In the genomic region with DNA sequence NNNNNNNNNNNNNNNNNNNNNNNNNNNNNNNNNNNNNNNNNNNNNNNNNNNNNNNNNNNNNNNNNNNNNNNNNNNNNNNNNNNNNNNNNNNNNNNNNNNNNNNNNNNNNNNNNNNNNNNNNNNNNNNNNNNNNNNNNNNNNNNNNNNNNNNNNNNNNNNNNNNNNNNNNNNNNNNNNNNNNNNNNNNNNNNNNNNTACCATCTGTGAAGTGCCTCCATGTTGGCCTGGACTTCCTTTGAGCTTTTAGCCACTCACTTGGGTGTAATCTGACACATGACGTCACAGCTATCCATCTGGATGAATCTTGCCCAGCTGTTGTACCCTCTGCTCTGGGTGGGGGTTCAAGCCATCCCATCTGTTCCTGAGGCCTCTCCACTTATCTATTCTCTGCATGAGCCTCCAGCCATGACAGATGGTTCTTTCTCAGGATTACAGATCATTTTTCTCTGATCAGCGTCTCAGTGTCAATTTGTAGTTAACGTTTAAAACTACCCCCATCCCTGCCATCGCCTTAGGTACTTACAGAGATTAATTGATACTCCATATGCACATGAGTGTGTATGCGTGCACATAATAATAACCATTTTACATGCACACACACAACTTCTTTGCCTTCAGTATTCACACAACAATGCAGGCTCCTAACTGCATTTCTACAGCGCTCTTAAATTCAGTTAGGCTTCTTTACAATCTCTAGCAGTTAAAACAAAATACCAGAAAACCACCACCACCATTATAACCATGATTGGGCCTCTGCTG, we compare ENCODE assay signal across 13 mouse cellular contexts.
DNase-seq lines count a peak whose midpoint lies in the region; ATAC-seq and TF ChIP-seq lines count a peak whose summit lies in the region.
"Had no signal": no experiment of that assay in that cellular context is flagged by ENCODE, and none has a peak within 500 bp of the region (broad histone marks: within the 10 kb centered on the region; RNA-seq: fewer than 3 reads in every experiment).

No protein-coding gene starts in this region.

- no peak overlapping the region for H3K9ac ChIP-seq in midbrain, embryonic 16.5 days (ENCODE audit: low read depth, low read length)
- H3K9ac ChIP-seq in hindbrain, embryonic 12.5 days: no peak overlapping the region
- no peak overlapping the region for H3K9ac ChIP-seq in midbrain, embryonic 14.5 days (replicated peaks; ENCODE audit: low read length)
- H3K9ac ChIP-seq in stomach, postnatal 0 days (ENCODE audit: low read length): no peak overlapping the region
- H3K9ac ChIP-seq: embryonic facial prominence, embryonic 15.5 days had no signal

- H3K27ac ChIP-seq in midbrain, embryonic 10.5 days (replicated peaks): peak overlapping the region; percentile 28
- no peak overlapping the region for H3K27ac ChIP-seq in midbrain, embryonic 16.5 days (ENCODE audit: low read length)
- no peak overlapping the region for H3K27ac ChIP-seq in hindbrain, embryonic 12.5 days
- H3K27ac ChIP-seq in midbrain, embryonic 14.5 days (replicated peaks; ENCODE audit: low read depth, low read length): no peak overlapping the region
- no peak overlapping the region for H3K27ac ChIP-seq in limb, embryonic 10.5 days
- H3K27ac ChIP-seq in stomach, postnatal 0 days (replicated peaks): no peak overlapping the region
- H3K27ac ChIP-seq: embryonic facial prominence, embryonic 15.5 days; heart, embryonic 10.5 days had no signal

- no peak for TF ChIP-seq EP300 in stomach, postnatal 0 days (optimal IDR thresholded peaks at IDR 0.05)

- no peak overlapping the region for H3K4me3 ChIP-seq in midbrain, embryonic 10.5 days
- no peak overlapping the region for H3K4me3 ChIP-seq in midbrain, embryonic 16.5 days (ENCODE audit: low read depth, low read length)
- H3K4me3 ChIP-seq in hindbrain, embryonic 12.5 days: no peak overlapping the region
- H3K4me3 ChIP-seq in midbrain, embryonic 14.5 days (replicated peaks; ENCODE audit: low read depth, low read length): no peak overlapping the region
- H3K4me3 ChIP-seq in limb, embryonic 10.5 days: no peak overlapping the region
- H3K4me3 ChIP-seq in stomach, postnatal 0 days (ENCODE audit: low read depth, low read length): no peak overlapping the region
- H3K4me3 ChIP-seq: embryonic facial prominence, embryonic 15.5 days; heart, embryonic 10.5 days had no signal

- no peaks in the 10 kb centered on the region for H3K9me3 ChIP-seq in midbrain, embryonic 10.5 days (replicated peaks)
- no peaks in the 10 kb centered on the region for H3K9me3 ChIP-seq in midbrain, embryonic 16.5 days (replicated peaks; ENCODE audit: control insufficient read depth, low read length, poor library complexity, severe bottlenecking)
- H3K9me3 ChIP-seq in hindbrain, embryonic 12.5 days (replicated peaks): no peaks in the 10 kb centered on the region
- H3K9me3 ChIP-seq in midbrain, embryonic 14.5 days (ENCODE audit: control insufficient read depth, low read length): no peaks in the 10 kb centered on the region
- no peaks in the 10 kb centered on the region for H3K9me3 ChIP-seq in limb, embryonic 10.5 days (replicated peaks)
- no peaks in the 10 kb centered on the region for H3K9me3 ChIP-seq in stomach, postnatal 0 days (ENCODE audit: control insufficient read depth, low read length)
- H3K9me3 ChIP-seq: embryonic facial prominence, embryonic 15.5 days; heart, embryonic 10.5 days had no signal

- H3K36me3 ChIP-seq in midbrain, embryonic 10.5 days: no peaks in the 10 kb centered on the region
- no peaks in the 10 kb centered on the region for H3K36me3 ChIP-seq in midbrain, embryonic 16.5 days (ENCODE audit: control insufficient read depth, insufficient read depth, low read length)
- no peaks in the 10 kb centered on the region for H3K36me3 ChIP-seq in hindbrain, embryonic 12.5 days
- no peaks in the 10 kb centered on the region for H3K36me3 ChIP-seq in midbrain, embryonic 14.5 days (ENCODE audit: control insufficient read depth, insufficient read depth, low read length)
- H3K36me3 ChIP-seq in limb, embryonic 10.5 days: no peaks in the 10 kb centered on the region
- no peaks in the 10 kb centered on the region for H3K36me3 ChIP-seq in stomach, postnatal 0 days (ENCODE audit: control insufficient read depth, insufficient read depth, low read length)
- H3K36me3 ChIP-seq: embryonic facial prominence, embryonic 15.5 days; heart, embryonic 10.5 days had no signal

- peaks cover 97% of the 10 kb centered on the region for H3K27me3 ChIP-seq in midbrain, embryonic 10.5 days (ENCODE audit: low read depth, poor library complexity, severe bottlenecking)
- H3K27me3 ChIP-seq in midbrain, embryonic 16.5 days (ENCODE audit: control insufficient read depth, insufficient read depth, low read depth, low read length): no peaks in the 10 kb centered on the region
- peaks cover 12% of the 10 kb centered on the region for H3K27me3 ChIP-seq in hindbrain, embryonic 12.5 days
- H3K27me3 ChIP-seq in midbrain, embryonic 14.5 days (ENCODE audit: control insufficient read depth, insufficient read depth, low read length): no peaks in the 10 kb centered on the region; the same call in 1 of the 2 replicates
- peaks cover 92% of the 10 kb centered on the region for H3K27me3 ChIP-seq in limb, embryonic 10.5 days (ENCODE audit: low read depth, poor library complexity, severe bottlenecking)
- H3K27me3 ChIP-seq in stomach, postnatal 0 days (ENCODE audit: control insufficient read depth, insufficient read depth, low read length): no peaks in the 10 kb centered on the region
- H3K27me3 ChIP-seq: embryonic facial prominence, embryonic 15.5 days had no signal

- H3K4me2 ChIP-seq in midbrain, embryonic 16.5 days (ENCODE audit: low read length): no peak overlapping the region
- no peak overlapping the region for H3K4me2 ChIP-seq in hindbrain, embryonic 12.5 days (replicated peaks)
- H3K4me2 ChIP-seq in midbrain, embryonic 14.5 days (ENCODE audit: low read length): no peak overlapping the region
- H3K4me2 ChIP-seq in stomach, postnatal 0 days (replicated peaks; ENCODE audit: low read depth): no peak overlapping the region
- H3K4me2 ChIP-seq: embryonic facial prominence, embryonic 15.5 days had no signal

- DNase-seq in midbrain, embryonic 10.5 days (ENCODE audit: low spot score): peak; percentile 13
- DNase-seq in midbrain, embryonic 14.5 days: peak; percentile 21
- no peak for DNase-seq in limb, embryonic 10.5 days (ENCODE audit: low spot score)
- no peak for DNase-seq in stomach, postnatal 0 days (ENCODE audit: low spot score)
- DNase-seq: adrenal gland, postnatal 25 days; cerebellum, adult 11 months; kidney, postnatal 36 days had no signal

- WGBS in midbrain, embryonic 10.5 days: 85% methylated on average over 6 of the region's 6 CpGs
- WGBS in midbrain, embryonic 16.5 days: 60% methylated on average over 6 of the region's 6 CpGs
- WGBS in hindbrain, embryonic 12.5 days: 60% methylated on average over 6 of the region's 6 CpGs
- 55% methylated on average over 6 of the region's 6 CpGs for WGBS in midbrain, embryonic 14.5 days
- 74% methylated on average over 6 of the region's 6 CpGs for WGBS in limb, embryonic 10.5 days
- WGBS in stomach, postnatal 0 days: 73% methylated on average over 6 of the region's 6 CpGs

- H3K4me1 ChIP-seq in midbrain, embryonic 10.5 days: no peaks in the 10 kb centered on the region
- H3K4me1 ChIP-seq in midbrain, embryonic 16.5 days (ENCODE audit: control insufficient read depth, insufficient read depth, low read length): no peaks in the 10 kb centered on the region
- no peaks in the 10 kb centered on the region for H3K4me1 ChIP-seq in hindbrain, embryonic 12.5 days
- no peaks in the 10 kb centered on the region for H3K4me1 ChIP-seq in midbrain, embryonic 14.5 days (ENCODE audit: control insufficient read depth, insufficient read depth, low read length)
- no peaks in the 10 kb centered on the region for H3K4me1 ChIP-seq in limb, embryonic 10.5 days
- H3K4me1 ChIP-seq in stomach, postnatal 0 days (replicated peaks; ENCODE audit: control insufficient read depth, insufficient read depth): no peaks in the 10 kb centered on the region
- H3K4me1 ChIP-seq: embryonic facial prominence, embryonic 15.5 days; heart, embryonic 10.5 days had no signal

- TF ChIP-seq CTCF in stomach, postnatal 0 days (IDR thresholded peaks at IDR 0.05; ENCODE audit: low read depth): no peak

- no peak for ATAC-seq in midbrain, embryonic 16.5 days
- peak; percentile 87 for ATAC-seq in hindbrain, embryonic 12.5 days (ENCODE audit: low FRiP score)
- peak; percentile 63; the same call in 1 of the 2 replicates for ATAC-seq in midbrain, embryonic 14.5 days (ENCODE audit: low FRiP score, low TSS enrichment)
- ATAC-seq in monocyte, adult 5-6 weeks (replicated peaks; ENCODE audit: insufficient number of reproducible peaks, low FRiP score, low TSS enrichment, poor library complexity, severe bottlenecking): no peak
- no peak for ATAC-seq in stomach, postnatal 0 days (ENCODE audit: low FRiP score, low TSS enrichment)
- ATAC-seq: lung, postnatal 0 days had no signal

Comparison
In these comparisons a context has a peak if more than half of its experiments do, and no peak if none do; other contexts are left out.
1. ATAC-seq: peak in hindbrain, embryonic 12.5 days (single experiment) and midbrain, embryonic 14.5 days (single experiment); none in midbrain, embryonic 16.5 days (single experiment), monocyte, adult 5-6 weeks (single experiment) and stomach, postnatal 0 days (single experiment).
2. DNase-seq: peak in midbrain, embryonic 10.5 days (single experiment) and midbrain, embryonic 14.5 days (single experiment); none in limb, embryonic 10.5 days (single experiment) and stomach, postnatal 0 days (single experiment).